Mouse (Mus musculus): ENCODE data around the gene Drg1. TPM values are rescaled to one million over a fixed set of nuclear protein-coding genes. Genes with fewer than 3 reads are reported as not detected.
A peak's percentile ranks its signal among the peaks of the same experiment; 100 is the strongest.

The Drg1 gene
- 10 to 100 TPM; 86.8 to 97.5 TPM for total RNA-seq (2021)

GRCm38 (mm10) chr11:3266079-3266685 is at the start of gene Drg1:
Gene Drg1 (minus strand): TSS chr11:3266415.
- peak; percentile 93 to 94 for DNase-seq (ENCODE audit: low spot score in 2 of 2)
- intact Hi-C loops (cut with DNase I), result loop anchor here (1.0 to 2.0 kb wide), 2 partner anchors 24 to 65 kb away; partner anchors contain the start of gene Pik3ip1

DNA sequence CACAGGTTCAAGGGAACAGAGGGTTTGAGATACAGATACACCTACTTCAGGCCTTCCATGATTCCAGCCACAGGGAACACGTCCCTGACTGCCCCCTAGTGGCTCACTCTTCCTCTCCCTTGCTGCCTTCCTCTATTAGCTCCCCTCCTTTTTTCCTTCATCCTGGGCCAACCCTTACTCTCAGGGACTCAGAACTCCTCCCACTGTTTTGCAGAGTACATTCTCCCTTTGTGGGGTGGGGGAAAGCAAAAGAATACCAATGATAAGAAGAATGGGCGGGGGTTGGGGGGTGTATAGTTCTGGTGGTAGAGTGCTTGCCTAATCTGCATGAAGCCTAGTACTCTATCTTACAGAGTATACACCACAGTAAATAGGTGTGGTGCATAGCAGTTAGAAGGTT is 47.9 kb upstream of the Drg1 start:
- intact Hi-C loops (cut with DNase I), result no loop called here
- peak in 1 of 2 experiments; percentile 52 for DNase-seq (ENCODE audit: low spot score in 2 of 2)

DNA sequence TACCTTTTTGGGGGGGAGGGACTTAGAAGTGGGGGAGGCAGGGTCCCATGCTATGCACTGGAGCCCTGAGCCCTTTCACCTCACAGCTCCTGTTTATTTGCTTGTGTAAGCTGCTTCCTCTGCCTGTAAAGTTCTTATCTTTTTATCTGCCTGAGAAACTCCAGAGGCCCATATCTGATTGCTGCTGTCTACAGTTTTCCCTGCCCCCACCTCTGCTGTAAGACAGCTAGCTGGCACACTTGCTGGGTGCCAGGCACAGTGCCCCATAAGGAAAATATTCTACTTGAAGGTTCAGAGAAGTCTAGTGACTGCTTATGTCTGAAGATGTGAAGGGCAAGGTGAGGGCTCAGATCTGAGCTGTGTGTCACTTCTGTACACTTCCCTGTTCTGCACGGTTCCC is 47.1 kb upstream of the Drg1 start:
- no peak for DNase-seq (ENCODE audit: low spot score in 2 of 2)
- intact Hi-C loops (cut with DNase I), result no loop called here

- DNase-seq (ENCODE audit: low spot score in 2 of 2), result no peak
- intact Hi-C loops (cut with DNase I), result no loop called here
Measured at GRCm38 (mm10) chr11:3311586-3312347, 45.6 kb upstream of the Drg1 start.

GRCm38 (mm10) chr11:3310789-3311585 is 44.8 kb upstream of the Drg1 start:
- intact Hi-C loops (cut with DNase I), result no loop called here
- no peak for DNase-seq (ENCODE audit: low spot score in 2 of 2)

- intact Hi-C loops (cut with DNase I), result no loop called here
Measured at GRCm38 (mm10) chr11:3309884-3310283, 43.7 kb upstream of the Drg1 start.

DNA sequence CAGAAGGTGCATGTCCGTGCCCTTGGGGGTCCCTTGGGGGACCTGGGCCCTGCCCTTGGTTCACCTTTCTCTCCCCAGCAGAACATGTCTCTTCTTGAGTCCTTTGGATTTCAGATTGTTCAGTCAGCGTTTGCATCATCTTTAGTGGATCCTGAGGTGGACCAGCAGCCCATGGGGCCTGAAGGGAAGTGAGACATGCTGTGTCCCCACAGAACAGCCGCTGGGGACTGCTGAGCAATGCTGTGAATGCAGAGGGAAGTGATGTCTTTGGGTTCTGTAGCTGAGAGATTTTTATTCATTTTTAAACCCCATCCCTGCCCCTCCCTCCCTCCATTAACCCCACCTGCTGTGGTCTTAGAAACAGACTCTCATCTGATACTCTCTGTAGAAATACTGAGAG is 41.7 kb upstream of the Drg1 start:
- intact Hi-C loops (cut with DNase I), result no loop called here
- DNase-seq (ENCODE audit: low spot score in 2 of 2), result no peak

More at GRCm38 (mm10) chr11:3309884-3310283, 43.7 kb upstream of the Drg1 start:
- DNase-seq (ENCODE audit: low spot score in 2 of 2), result no peak

DNA sequence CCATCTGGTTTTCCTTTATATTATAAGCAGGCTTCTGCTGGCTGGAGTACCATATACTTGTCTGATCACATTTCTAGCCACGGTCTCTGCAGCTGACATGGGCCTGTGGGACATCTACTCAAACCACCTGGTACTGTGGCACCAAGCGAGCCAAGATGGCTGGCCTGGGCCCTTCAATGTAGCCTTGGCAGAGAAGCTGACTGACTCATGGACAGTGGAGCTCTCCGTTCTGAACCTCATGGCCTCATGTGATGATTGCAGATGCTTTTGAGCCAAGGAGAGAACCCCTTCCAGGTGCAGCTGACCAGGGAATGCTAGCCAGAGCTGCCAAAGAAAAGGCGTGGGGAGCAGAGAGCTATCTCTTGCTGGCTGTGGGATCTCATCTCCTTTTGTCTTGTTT is 39.6 kb upstream of the Drg1 start:
- DNase-seq (ENCODE audit: low spot score in 2 of 2), result no peak
- intact Hi-C loops (cut with DNase I), result no loop called here

DNA sequence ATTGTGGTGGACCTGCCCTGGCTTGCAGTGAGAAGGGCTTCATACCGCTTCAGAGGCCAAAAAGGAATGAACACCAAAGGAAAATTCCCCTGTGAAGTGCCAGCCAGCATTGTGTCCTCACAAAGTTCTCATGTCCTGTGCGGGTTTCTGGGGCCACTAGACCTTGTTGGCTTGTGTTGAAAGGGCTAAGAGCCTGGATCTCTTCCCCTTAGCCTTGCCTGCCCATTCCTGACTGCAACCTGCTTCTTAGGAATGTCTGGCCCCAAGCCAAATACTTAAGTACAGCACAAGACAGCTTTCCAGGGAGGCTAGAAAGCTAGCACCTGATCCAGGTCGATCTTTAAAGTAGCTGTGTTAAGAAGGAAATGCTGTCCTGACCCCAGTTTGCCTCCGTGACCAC is 36.6 kb upstream of the Drg1 start:
- intact Hi-C loops (cut with DNase I), result no loop called here
- no peak for DNase-seq (ENCODE audit: low spot score in 2 of 2)

- DNase-seq (ENCODE audit: low spot score in 2 of 2), result peak; percentile 40 to 90
- intact Hi-C loops (cut with DNase I), result no loop called here
Measured at GRCm38 (mm10) chr11:3302385-3302784, 36.2 kb upstream of the Drg1 start.

GRCm38 (mm10) chr11:3301075-3301474 is 34.9 kb upstream of the Drg1 start:
- intact Hi-C loops (cut with DNase I), result no loop called here
- no peak for DNase-seq (ENCODE audit: low spot score in 2 of 2)

DNA sequence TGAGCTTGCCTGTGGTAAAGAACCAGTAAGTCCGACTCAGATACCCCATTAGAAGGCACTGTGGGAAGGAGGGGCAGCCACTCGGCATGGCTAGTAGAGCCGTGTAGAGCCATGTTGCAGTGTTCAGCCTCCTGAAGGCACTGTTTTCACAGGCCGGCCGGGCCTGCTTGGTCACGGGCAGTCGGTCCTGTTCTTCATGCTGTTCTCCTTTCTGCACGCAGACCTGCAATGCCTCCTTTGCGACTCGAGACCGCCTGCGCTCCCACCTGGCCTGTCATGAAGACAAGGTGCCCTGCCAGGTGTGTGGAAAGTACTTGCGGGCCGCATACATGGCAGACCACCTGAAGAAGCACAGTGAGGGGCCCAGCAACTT is 32.6 kb upstream of the Drg1 start:
- intact Hi-C loops (cut with DNase I), result no loop called here
- no peak for DNase-seq (ENCODE audit: low spot score in 2 of 2)

DNA sequence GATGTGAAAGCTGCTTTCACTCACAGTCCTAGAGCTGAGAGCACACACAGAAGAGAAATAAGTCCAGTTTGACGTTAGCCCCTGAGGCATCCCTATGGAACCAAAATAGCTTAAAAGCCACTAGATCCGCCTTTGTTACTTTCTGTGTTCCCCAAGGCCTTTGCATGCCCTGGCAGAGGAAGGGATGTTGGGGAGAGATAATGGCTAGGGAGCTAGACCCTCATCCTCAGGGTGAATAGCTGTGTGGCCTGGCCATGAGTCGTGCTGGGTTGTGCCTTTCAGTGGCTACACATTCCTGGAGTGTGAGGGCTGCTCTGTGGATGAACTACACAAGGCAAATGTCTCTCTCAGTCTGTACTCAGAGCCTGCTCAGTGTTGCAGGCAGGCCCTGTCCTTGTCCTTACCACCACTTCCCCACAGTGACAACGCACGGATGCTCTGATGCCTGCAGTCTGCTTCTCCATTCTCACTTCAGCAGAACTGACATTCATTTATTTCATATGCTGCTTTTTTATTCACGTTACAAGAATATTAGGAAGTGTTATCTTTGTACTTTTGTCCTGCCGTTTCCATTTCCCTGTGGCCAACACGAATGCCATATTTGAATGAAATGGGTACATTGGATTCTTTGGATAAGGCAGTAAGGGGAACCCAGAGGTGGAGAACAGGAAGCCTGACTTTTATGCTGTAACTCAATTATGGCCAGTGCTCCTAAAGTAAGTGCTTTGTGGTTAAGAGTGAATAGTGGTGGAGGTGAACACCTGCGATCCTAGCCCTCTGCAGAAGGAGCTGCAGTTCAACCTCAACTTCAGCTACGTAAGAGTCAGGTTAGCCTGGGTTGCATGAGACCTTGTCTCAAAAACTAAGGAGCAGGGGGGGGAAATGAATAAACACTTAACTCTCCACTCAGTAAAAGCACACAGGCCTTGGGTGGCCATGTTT is 31.9 kb upstream of the Drg1 start:
- no peak for DNase-seq (ENCODE audit: low spot score in 2 of 2)
- intact Hi-C loops (cut with DNase I), result no loop called here

DNA sequence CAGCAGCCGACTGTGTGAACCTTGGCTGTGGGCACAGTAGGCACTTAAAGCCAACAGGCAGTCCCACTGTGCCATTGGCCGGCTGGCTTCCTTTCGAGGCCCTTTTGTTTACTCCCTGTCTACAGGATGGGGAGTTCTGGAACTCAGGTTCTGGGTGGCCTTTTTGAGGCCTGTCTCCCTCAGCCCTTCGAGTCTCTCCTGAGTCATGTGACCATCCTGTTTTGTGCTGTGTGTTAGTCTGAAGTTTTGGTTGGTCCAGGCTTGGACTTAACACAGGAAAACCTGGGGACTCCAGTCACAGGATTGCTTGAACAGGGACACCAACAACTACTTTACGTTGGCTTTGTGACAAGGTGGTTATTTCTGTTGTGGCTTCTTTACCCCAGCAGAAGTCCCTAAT is 29.8 kb upstream of the Drg1 start:
- intact Hi-C loops (cut with DNase I), result no loop called here
- no peak for DNase-seq (ENCODE audit: low spot score in 2 of 2)

DNA sequence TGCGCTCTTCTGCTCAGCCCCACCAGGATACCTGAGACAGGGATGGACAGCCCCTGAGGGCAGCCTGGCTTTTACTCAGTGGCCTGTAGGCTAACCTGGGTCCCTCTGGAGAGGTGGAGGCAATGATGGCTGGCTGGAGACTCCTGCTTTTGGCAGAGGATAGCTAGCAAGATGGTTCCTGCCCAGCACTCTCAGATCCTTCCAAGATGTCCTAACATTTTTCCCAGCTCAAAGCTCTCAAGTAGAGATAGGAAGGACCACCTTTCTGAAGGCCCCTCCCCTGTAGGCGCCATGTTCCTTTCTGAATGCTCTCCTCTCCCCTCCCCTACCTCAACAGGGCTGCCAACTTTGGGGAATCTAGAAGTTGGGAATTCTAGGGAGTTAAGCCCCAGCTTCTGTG is 28.4 kb upstream of the Drg1 start:
- intact Hi-C loops (cut with DNase I), result no loop called here
- no peak for DNase-seq (ENCODE audit: low spot score in 2 of 2)

DNA sequence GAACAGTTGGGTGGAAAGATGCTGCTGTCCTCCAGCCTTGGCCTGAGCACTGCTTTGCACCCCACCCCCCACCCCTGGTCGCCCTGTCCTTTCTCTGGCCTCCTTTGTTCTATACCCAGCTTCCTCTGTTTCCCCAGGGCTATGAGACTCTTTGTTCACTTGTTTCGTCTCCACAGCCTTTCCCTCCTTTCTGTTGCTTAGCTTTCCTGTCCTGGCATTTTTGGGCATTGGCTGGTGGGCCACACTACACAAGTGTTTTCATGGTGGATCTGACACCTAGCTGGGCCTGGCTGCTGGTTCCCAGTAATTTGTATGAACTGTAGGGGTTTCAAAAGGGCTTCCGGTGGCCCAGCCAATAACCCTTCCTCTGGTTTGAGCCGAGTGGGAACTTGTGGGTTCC is 27.1 kb upstream of the Drg1 start:
- no peak for DNase-seq (ENCODE audit: low spot score in 2 of 2)
- intact Hi-C loops (cut with DNase I), result no loop called here

- intact Hi-C loops (cut with DNase I), result no loop called here
Measured at GRCm38 (mm10) chr11:3292711-3293249, 26.6 kb upstream of the Drg1 start.

DNA sequence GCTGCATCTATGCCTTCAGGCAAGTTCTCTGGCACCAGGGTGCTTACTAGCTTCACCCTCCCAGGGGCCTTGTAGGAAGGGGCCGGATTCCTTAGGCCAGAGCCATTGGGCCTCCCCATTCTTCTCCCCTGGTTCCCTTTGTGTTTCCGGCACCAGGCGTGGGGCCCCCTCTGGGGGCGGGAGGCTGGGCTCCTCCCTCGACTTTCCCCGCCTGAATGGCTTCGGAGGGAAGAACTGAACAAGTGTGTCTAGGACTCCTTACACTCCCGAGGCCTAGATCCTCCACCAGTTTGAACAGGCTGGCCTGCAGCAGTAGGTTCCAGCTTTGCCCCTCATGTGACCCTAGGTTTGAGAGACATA is 25.8 kb upstream of the Drg1 start:
- intact Hi-C loops (cut with DNase I), result no loop called here
- DNase-seq (ENCODE audit: low spot score in 2 of 2), result no peak

More at GRCm38 (mm10) chr11:3292711-3293249, 26.6 kb upstream of the Drg1 start:
- DNase-seq (ENCODE audit: low spot score in 2 of 2), result no peak

DNA sequence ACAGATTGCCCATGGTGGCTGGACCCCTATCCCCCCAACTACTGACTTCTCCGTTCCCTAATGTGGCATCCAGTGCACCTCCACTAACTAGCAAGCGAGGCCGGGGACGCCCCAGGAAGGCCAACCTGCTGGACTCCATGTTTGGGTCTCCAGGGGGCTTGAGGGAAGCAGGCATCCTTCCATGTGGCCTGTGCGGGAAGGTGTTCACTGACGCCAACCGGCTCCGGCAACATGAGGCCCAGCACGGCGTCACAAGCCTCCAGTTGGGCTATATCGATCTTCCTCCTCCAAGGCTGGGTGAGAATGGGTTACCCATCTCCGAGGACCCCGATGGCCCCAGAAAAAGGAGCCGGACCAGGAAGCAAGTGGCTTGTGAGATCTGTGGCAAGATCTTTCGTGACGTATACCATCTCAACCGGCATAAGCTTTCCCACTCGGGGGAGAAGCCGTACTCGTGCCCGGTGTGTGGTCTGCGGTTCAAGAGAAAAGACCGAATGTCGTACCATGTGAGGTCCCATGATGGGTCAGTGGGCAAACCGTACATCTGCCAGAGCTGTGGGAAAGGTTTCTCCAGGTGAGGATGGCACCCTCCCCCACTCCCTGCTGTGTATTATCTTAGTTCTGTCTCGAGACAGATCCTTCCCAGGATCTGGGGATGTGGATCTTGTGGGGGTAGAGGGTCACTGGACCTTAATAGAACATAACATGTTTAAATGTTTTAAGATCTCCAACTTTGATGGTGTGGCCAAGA is 25.3 kb upstream of the Drg1 start:
- intact Hi-C loops (cut with DNase I), result no loop called here
- no peak for DNase-seq (ENCODE audit: low spot score in 2 of 2)

Measured in left cerebral cortex, postnatal 25 days (tissue).